Mouse (Mus musculus) intestine, postnatal 0 days (tissue): ENCODE results near the gene Vmn1r48. TPM values are rescaled to one million over a fixed set of nuclear protein-coding genes. Genes with fewer than 3 reads are reported as not detected.
"Not testable (repeated sequence)": the region's sequence is repeated elsewhere in the genome, so short reads cannot be mapped to it uniquely, and the experiment has no call there.

ENCODE experiments used
- ATAC-seq: fragments of 200-750 bp; cut with Nextera tagmentation; 2 replicates; pipeline ENCODE4 v1.8.0; 2017; ENCODE audit warnings: mild to moderate bottlenecking, moderate TSS enrichment, moderate library complexity
- H3K27ac ChIP-seq: fragments of 300-500 bp; sonication (generic); 2 replicates; pipeline ENCODE4 v1.5.1; 2014; ENCODE audit warnings: mild to moderate bottlenecking, low read depth, low read length, moderate library complexity
- H3K27me3 ChIP-seq: fragments of 300-500 bp; sonication (generic); replicated peaks from 2 replicates; pipeline ENCODE4 v1.6.1; 2014; ENCODE audit warnings: low read length, mixed read lengths; ENCODE audit not compliant: control insufficient read depth, insufficient read depth
- H3K36me3 ChIP-seq: fragments of 300-500 bp; sonication (generic); 2 replicates; pipeline ENCODE4 v1.6.1; 2014; ENCODE audit warnings: mild to moderate bottlenecking, moderate library complexity; ENCODE audit not compliant: control insufficient read depth, insufficient read depth
- H3K4me1 ChIP-seq: fragments of 300-500 bp; sonication (generic); replicated peaks from 2 replicates; pipeline ENCODE4 v1.6.1; 2014; ENCODE audit warnings: antibody characterized with exemption, low read length, mixed read lengths; ENCODE audit not compliant: control insufficient read depth, insufficient read depth
- H3K4me2 ChIP-seq: fragments of 300-500 bp; sonication (generic); replicated peaks from 2 replicates; pipeline ENCODE4 v1.6.1; 2014; ENCODE audit warnings: low read depth, mild to moderate bottlenecking, moderate library complexity
- H3K4me3 ChIP-seq: fragments of 300-500 bp; sonication (generic); 2 replicates; pipeline ENCODE4 v1.5.1; 2014; ENCODE audit warnings: low read depth, low read length
- H3K9ac ChIP-seq: fragments of 300-500 bp; sonication (generic); 2 replicates; pipeline ENCODE4 v1.6.1; 2014; ENCODE audit warnings: mild to moderate bottlenecking, low read depth, low read length
- H3K9me3 ChIP-seq: fragments of 300-500 bp; sonication (generic); 2 replicates; pipeline ENCODE4 v1.6.1; 2016; ENCODE audit warnings: mixed run types; ENCODE audit not compliant: control insufficient read depth
- CTCF ChIP-seq: sonication (generic); IDR thresholded peaks from 2 replicates; pipeline ENCODE4 v1.5.1; 2016; ENCODE audit warnings: low read depth, mild to moderate bottlenecking, control low read depth, antibody characterized with exemption, moderate library complexity
- WGBS: fragments of 180-500 bp; shearing (Covaris S2); extraction: QIAGEN DNeasy Blood & Tissue Kit; methylation state at CpG from one replicate; pipeline ENCODE4 v1.1.7; 2014; 5-methylcytosine and 5-hydroxymethylcytosine counted together
- polyA plus RNA-seq: library from polyadenylated mRNA; unstranded; fragments of >200 nt; fragmentation: Nextera tagmentation; extraction: Ambion mirVana; gene quantifications from 2 replicates; pipeline ENCODE4 v1.2.1, GENCODE M21; 2015

Gene Vmn1r48
- not detected in 2 replicates for polyA plus RNA-seq

GRCm38 (mm10) chr6:90036741-90037140, at the start of gene Vmn1r48:
Gene Vmn1r48 (minus strand): TSS chr6:90036841.
- not testable (repeated sequence) for H3K4me2 ChIP-seq, ATAC-seq, H3K27ac ChIP-seq, H3K36me3 ChIP-seq, H3K9ac ChIP-seq, H3K9me3 ChIP-seq, H3K27me3 ChIP-seq, H3K4me1 ChIP-seq, H3K4me3 ChIP-seq
- WGBS = no CpG with 5 or more reads among the region's 2 CpGs

- 74% methylated on average over 4 of the region's 4 CpGs for WGBS
These were observed 41.8 kb upstream of the Vmn1r48 start, which contains the start of gene Vmn1r49 for GRCm38 (mm10) chr6:90078406-90078805. Gene Vmn1r49 (minus strand): TSS chr6:90078506.

GRCm38 (mm10) chr6:90015847-90016246, 20.8 kb downstream of the Vmn1r48 start, which contains the start of gene Vmn1r47:
Gene Vmn1r47 (plus strand): TSS chr6:90016147.
- not testable (repeated sequence) for H3K9ac ChIP-seq, H3K4me2 ChIP-seq, H3K36me3 ChIP-seq, H3K4me1 ChIP-seq, H3K4me3 ChIP-seq, H3K9me3 ChIP-seq, H3K27ac ChIP-seq, ATAC-seq, H3K27me3 ChIP-seq
- 97% methylated on average over 1 of the region's 1 CpGs for WGBS

More at GRCm38 (mm10) chr6:90078406-90078805, 41.8 kb upstream of the Vmn1r48 start, which contains the start of gene Vmn1r49:
- H3K9ac ChIP-seq = no peak within 1 kb of the TSS
- H3K4me1 ChIP-seq = no peaks in the 10 kb centered on the region
- no peak for ATAC-seq
- H3K4me2 ChIP-seq = no peak within 1 kb of the TSS
- no peak within 1 kb of the TSS for H3K27ac ChIP-seq
- no peak within 1 kb of the TSS for H3K4me3 ChIP-seq
- H3K27me3 ChIP-seq = no peaks in the 10 kb centered on the region
- no peaks in the 10 kb centered on the region for H3K9me3 ChIP-seq
- no peaks in the 10 kb centered on the region for H3K36me3 ChIP-seq
- no peak for TF ChIP-seq CTCF

- H3K27ac ChIP-seq = no peak overlapping the region
- no peaks in the 10 kb centered on the region for H3K27me3 ChIP-seq
- no peaks in the 10 kb centered on the region; the same call in 1 of the 2 replicates for H3K9me3 ChIP-seq
- no peak for TF ChIP-seq CTCF
- no peaks in the 10 kb centered on the region for H3K4me1 ChIP-seq
- H3K36me3 ChIP-seq = no peaks in the 10 kb centered on the region
- H3K4me2 ChIP-seq = no peak overlapping the region
- H3K9ac ChIP-seq = no peak overlapping the region
- no peak for ATAC-seq
- 33% methylated on average over 1 of the region's 1 CpGs for WGBS
- no peak overlapping the region for H3K4me3 ChIP-seq
These were observed 50.7 kb downstream of the Vmn1r48 start for GRCm38 (mm10) chr6:89985989-89986388.

Other genes with a start within 250 kb of the Vmn1r48 start
- not detected in 2 replicates for gene Vmn1r42, start 160.4 kb downstream of the Vmn1r48 start, polyA plus RNA-seq
- 0.01 TPM in 1 of 2 replicates, not detected in the other for gene Vmn1r43, start 160.4 kb downstream of the Vmn1r48 start, polyA plus RNA-seq
- not detected in 2 replicates for gene Vmn1r44, start 153.2 kb downstream of the Vmn1r48 start, polyA plus RNA-seq
- gene Vmn1r45, start 96.2 kb downstream of the Vmn1r48 start, polyA plus RNA-seq = not detected in 2 replicates
- gene Vmn1r46, start 67.5 kb downstream of the Vmn1r48 start, polyA plus RNA-seq = not detected in 2 replicates
- gene Vmn1r47, start 20.7 kb downstream of the Vmn1r48 start, polyA plus RNA-seq = not detected in 2 replicates
- not detected in 2 replicates for gene Vmn1r49, start 41.7 kb upstream of the Vmn1r48 start, polyA plus RNA-seq
- not detected in 2 replicates for gene Vmn1r50, start 64.6 kb upstream of the Vmn1r48 start, polyA plus RNA-seq
- 0.04 and 0.05 TPM in 2 replicates for gene Vmn1r51, start 85.8 kb upstream of the Vmn1r48 start, polyA plus RNA-seq
- not detected in 2 replicates for gene Vmn1r52, start 138.0 kb upstream of the Vmn1r48 start, polyA plus RNA-seq
- not detected in 2 replicates for gene V1ra8, start 166.0 kb upstream of the Vmn1r48 start, polyA plus RNA-seq
- gene Vmn1r53, start 187.6 kb upstream of the Vmn1r48 start, polyA plus RNA-seq = not detected in 2 replicates
- gene Vmn1r54, start 209.5 kb upstream of the Vmn1r48 start, polyA plus RNA-seq = not detected in 2 replicates